Mouse (Mus musculus): ENCODE measurements around the gene Vmn2r62.
"Not testable (repeated sequence)": the region's sequence is repeated elsewhere in the genome, so short reads cannot be mapped to it uniquely, and the experiment has no call there.

Gene Vmn2r62

DNA sequence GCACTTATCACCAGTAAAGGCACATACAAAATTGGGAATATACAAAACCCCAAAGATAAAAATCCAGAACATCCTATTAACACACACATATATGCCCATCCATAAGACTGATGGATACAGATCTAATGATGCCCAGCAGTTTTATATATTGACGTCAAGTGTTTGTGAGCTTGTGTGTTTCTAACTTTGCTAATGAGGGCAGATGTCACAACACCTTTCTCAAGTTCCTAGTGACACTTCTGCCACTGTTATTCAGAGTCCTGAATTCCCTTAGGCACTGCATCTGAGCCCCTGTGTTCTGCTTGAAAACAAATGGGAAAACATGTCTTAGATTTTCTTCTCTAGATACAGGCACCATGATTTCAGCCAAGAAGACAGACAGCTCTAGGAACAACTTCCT lies at the start of gene Vmn2r62:
TSS of gene Vmn2r62 (minus strand) at position 101 of the 400 bp plus-strand sequence.
- in situ Hi-C loops (cut with MboI; ENCODE audit: unreplicated experiment in 2 of 2), result not testable (repeated sequence)

DNA sequence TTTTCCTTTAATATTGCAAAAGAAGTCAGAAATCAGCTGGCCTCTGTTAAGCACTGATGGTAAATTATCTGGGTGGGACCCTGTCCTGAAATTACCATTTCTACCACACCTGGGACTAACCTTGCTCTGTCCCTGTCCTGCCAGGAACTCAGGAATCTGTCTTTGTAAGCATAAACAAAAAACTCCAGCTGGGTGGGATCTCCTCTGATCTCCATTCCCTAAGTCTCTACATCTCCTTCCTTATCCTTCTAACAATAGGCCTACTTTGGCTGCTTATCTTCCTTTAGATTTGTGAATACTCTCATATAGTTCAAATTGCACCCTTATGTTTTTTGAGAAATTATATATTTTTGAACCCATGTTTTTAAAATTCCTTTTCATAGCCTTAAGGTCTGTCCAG lies 45.0 kb upstream of the Vmn2r62 start:
- in situ Hi-C loops (cut with MboI; ENCODE audit: unreplicated experiment in 2 of 2), result loop anchor here in 1 of 2 experiments (25.0 kb wide), 2 partner anchors 101 to 401 kb away; partner anchors contain the start of genes 4933421I07Rik and Gm17067

DNA sequence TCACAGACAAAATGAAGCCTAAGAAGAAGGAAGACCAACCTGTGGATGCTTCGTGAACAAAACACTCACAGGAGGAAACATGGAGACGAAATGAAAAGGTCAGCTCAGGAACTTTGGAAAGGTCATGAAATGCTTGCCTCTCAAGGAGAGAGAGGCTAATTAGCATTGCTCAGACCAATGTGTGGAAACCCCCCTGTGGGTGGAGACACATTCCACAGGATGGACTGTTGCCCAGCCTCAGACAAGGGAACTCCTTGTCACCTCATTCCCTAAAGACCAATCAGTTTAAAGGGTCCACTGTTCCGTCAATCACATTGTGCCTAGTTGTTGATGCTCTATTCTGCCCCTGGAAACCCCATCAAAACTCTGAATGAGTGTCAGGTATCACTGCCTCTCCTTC lies 38.9 kb upstream of the Vmn2r62 start:
- in situ Hi-C loops (cut with MboI; ENCODE audit: unreplicated experiment in 2 of 2), result loop anchor here in 1 of 2 experiments (25.0 kb wide), 2 partner anchors 95 to 395 kb away; partner anchors contain the start of genes 4933421I07Rik and Gm17067

DNA sequence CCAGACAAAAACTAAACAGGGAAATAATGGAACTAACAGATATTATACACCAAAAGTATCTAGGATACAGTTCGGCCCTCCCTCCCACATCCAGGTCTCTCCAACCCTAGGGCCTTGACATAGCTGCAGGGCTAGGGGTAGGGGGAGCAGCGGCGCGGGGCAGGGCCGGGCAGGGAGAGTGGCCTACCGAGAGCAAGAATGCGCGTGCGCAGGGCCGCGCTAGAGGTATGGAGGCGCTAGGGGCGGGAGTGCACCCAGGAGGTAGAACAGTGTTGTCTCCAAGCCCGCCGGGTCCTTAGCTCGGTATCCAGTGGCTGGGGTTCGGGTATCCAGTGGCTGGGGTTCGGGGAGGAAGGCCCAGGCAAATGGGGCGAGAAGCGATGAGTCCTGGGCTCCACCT lies 43.5 kb downstream of the Vmn2r62 start:
- in situ Hi-C loops (cut with MboI; ENCODE audit: unreplicated experiment in 2 of 2), result loop anchor here in 1 of 2 experiments (25.0 kb wide), 1 partner anchor 87 kb away; no protein-coding TSS in a partner anchor

DNA sequence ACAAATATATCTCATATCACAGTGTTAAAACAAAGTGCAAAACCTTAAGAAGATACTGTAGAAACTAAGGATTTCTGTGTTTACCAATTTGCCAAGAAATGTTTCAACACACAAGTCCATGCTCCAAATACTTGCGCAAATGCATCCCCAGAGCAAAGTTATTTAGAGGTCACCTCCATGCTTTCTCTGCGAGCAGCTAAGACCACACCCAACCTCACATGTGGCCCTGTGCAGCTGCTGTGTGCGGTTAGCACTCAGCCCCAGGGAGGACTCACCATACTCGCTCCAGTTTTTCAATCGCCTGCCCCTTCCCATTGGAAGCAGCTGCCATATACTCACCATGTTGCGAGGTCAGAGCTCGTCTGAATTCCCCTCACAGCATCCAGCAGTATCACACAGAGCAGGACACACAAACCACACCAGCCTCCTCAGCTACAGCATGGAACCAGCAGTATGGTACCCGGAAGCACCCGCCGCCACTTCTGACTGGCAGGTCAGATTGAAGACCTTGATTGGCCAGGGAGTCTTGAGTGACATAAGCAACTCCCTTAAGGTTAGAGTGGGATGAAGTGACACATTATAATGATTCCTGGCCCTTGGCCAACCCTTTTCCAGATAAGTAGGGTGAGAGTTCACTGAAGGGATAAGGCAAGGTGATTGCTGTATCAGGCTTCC lies 54.7 kb downstream of the Vmn2r62 start:
- in situ Hi-C loops (cut with MboI; ENCODE audit: unreplicated experiment in 2 of 2), result loop anchor here in 1 of 2 experiments (25.0 kb wide), 1 partner anchor 99 kb away; no protein-coding TSS in a partner anchor

DNA sequence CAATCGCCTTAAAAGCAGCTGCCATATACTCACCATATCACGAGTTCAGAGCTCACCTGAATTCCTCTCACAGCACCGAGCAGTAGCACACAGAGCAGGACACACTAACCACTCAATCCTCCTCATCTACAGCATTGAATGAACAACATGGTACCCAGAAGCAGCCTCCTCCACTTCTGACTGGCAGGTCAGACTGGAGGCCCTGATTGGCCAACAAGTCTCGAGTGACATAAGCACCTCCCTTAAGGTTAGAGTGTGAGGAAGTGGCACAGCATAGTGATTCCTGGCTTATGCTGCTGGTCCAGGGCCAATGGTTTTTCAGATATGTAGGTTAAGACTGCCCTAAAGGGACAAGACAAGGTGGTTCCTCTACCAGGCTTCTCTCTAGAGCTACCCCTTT lies 66.4 kb downstream of the Vmn2r62 start, which contains the start of gene Gm17067:
TSS of gene Gm17067 (minus strand) at position 101 of the 400 bp plus-strand sequence.
- in situ Hi-C loops (cut with MboI; ENCODE audit: unreplicated experiment in 2 of 2), result loop anchor here in 1 of 2 experiments (25.0 kb wide), 1 partner anchor 110 kb away; no protein-coding TSS in a partner anchor

Measured in v-Abl transformed pro-B cells (cell line).